Mouse (Mus musculus) gastrocnemius, postnatal 4 days (tissue): Measurements from ENCODE around the gene Col16a1. TPM values are rescaled to one million over a fixed set of nuclear protein-coding genes. Genes with fewer than 3 reads are reported as not detected.

Source experiments
- DNase-seq, 2 experiments: peaks; one replicate each; pipeline ENCODE4 v3.0.0; 2021 to 2022; ENCODE audit warnings: low spot score in 2 of 2, mixed read lengths in 2 of 2
- total RNA-seq, 2 experiments: library from RNA; stranded (reverse); gene quantifications; 2 replicates each; pipeline ENCODE4 v1.2.3; 2021

The Col16a1 gene
- total RNA-seq, 2 experiments from 2014 or later, result 125 to 153 TPM

DNA sequence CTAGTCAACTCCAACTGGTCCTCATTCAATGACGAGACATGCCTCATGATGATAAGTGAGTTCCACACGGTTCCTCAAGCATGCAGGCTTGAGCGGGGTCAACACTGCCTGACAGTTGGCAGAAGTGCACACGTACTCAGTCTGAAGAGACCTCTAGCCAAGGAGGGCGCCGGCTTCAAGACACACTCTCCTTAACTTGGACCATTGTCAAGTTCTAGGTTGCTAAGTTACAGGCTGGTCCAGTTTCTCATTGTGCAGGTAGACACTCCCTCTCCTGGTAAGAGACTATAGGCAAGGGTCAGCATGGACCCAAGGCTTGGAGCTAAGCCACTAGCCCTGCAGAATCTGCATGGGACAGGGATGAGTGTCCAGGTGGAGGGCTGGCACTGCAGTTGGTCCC, 77.5 kb downstream of the Col16a1 start:
- DNase-seq, result no peak

- DNase-seq, result no peak
These were observed 78.3 kb downstream of the Col16a1 start for GRCm38 (mm10) chr4:130125935-130126334.

DNA sequence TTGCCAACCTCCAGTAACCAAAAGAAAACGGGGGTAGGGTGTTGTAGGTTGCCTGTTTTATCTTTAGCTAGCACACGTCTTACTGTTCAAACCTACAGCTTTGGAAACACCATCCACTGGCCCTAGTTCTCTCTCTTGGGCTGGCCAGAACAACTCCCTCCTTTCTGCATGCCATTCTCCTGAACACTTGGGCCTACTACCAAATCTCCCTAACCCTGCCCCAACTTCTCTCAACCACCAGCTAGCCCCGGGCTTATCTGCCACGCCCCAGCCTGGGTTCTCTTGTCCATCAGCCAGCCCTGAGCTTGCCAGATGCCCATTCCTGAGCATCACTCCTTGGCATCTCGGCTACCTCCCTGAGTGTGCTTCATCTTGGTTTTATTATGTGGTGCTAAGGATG, 81.3 kb downstream of the Col16a1 start:
- no peak for DNase-seq

DNA sequence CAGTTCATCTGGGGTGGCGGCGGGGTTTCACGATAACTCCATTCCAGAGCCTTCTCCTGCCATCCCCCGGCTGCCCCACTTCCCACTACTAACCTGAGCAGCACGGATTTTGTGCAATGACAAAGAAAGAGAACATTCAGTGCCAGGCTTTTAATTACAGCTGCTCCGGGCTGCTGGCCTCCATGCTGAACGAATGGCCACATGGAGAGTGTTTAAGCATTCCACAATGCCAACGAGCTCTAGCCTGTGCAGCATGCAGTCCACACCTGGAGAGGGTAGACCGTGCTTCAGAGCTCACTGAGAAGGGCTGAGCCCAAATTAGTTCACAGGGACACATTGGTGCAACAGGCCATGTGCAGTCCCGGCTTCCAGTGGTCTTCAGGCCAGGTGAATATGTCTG, 82.4 kb downstream of the Col16a1 start:
- no peak for DNase-seq

DNA sequence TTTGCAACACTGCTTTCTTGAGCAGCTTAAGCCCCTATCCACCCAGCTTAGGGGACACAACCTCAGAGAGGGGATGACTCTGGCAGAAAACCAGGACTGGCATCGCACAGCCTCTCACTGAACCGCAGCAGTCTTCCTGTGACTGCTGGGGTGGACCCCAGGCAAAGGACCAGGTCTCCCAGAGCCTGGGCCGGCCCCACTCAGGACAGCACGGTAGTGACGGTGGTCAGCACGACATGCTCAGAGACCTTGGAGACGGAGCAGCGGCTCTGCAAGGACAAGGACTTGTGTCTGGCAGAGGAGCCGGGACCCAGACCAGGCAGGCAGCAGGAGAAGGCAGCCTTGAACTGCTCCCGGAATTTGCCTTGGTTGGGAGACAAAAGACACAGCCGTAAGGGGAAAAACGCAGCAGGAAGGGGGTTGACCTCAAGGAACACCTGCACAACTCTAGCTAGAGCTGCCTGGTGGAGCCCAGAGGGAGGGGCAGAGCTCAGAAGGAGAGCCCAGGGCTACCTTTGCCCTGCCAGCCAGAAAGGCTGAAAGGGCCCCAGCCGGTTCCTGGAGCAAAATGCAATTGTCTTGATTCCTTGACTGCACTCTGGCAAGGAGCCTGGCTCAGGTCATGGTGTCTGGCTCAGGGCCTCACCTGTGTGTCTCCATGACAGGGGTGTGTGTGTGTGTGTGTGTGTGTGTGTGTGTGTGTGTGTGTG, 83.2 kb downstream of the Col16a1 start:
- DNase-seq, result no peak

DNA sequence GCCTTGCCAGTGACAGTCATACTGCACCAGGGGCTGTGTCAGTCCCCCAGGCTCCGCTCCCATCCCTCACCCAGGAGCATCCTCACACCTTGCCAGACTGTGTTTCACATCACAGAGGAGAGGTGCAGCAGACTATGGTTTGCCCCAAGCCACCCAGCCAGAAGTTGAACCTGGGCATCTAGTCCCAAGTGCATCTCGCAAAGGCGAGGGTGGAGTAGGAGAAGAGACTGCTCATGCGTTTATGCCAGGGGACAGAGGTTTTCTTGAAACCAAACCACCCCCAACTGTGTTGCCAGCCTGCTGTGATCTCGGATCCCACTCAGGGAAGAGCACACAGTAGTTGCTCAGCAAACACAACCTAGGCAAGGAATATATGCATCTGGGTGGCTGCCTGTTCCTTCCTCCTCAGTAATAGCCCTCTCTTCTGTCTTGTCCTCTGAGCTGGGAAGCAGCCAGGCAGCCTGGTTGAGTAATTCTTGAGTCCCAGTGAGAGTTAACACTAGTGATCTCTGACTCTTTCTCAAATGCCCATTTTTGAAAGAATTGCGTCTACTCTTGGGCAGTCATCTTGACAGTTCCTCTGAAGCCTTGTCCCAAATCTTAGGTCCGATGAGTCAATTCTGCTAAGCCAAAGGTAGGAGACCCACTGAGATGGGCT, 83.9 kb downstream of the Col16a1 start:
- DNase-seq, result no peak

DNA sequence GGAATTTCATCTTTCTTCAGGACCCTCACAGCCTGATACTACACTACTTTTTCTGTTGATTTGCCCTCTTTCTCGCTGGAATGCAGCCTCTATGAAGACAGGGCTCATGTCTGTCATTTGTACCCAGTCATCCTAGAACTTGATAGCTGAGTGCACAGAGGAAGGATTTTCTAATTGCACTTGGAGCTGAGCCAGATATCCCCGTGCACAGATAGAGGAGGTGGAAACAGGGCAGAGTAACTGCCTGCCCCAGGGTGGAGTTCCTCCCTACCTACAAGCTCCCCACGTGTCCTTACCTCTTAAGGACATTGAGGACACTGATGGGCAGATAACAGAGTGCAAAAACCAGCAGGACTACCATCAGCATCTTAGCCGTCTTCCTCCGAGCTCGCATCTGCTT, 85.8 kb downstream of the Col16a1 start:
- no peak for DNase-seq

DNA sequence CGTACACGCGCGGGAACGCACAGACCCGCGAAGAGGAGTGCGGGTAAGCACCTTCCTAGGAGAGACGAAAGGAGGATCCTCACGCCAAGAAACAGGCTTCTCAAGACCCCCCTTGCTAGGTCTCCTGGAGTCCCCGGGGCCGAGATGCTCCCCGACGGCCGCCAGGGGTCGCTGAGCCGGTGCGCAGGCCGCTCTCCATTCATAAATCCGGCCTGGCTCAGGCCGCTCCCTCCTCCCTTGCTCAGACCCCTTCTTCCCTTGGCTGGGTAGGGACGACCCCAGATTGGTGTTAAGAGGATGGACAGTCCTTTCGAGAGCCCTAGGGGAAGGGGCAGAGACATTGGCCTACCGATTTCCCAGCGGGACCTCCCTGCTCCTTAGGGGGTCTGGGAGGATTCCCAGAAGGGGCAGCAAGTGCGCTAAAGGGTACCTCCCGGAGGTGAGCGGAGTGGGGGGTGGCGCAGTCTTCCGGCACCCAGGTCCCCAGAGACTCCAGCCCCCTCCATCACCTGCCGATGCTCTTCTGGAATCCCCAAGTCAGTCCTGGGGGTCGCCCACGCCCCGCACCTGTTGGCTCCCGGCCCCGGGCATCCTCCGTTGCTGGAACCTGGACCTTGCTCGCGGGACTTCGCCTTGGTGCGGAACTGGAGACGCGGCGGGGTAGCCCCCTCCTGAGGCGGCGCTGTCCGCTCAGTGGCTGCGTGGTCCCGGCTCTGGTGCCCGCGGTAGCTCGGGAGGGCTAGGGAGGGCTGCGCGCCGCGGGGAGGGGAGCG, 91.0 kb downstream of the Col16a1 start:
- DNase-seq, result peak; percentile 62 to 76

- DNase-seq, result no peak
These were observed 91.5 kb downstream of the Col16a1 start, which contains the start of gene Hcrtr1 for GRCm38 (mm10) chr4:130139214-130139492. Gene Hcrtr1 (minus strand): TSS chr4:130139359.

DNA sequence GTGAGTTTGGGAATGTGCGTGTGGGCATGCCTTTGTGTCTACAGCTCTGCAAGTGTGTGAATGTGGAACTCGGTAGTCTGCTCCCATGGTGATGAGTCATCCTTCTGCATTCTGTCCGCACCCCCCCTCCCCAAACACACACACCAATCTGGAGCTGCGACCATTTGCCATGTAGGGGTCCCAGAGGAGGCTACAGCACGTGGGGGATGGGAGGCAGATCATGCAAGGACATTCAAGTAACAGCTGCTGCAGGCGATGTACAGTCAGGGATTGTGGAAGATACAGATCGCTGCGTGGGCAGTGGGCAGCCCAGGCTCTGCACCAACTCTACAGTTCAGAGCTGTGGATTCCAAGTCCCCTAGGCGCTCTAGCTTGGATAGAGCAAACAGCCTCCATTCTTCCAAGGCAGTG, 93.4 kb downstream of the Col16a1 start:
- no peak for DNase-seq

DNA sequence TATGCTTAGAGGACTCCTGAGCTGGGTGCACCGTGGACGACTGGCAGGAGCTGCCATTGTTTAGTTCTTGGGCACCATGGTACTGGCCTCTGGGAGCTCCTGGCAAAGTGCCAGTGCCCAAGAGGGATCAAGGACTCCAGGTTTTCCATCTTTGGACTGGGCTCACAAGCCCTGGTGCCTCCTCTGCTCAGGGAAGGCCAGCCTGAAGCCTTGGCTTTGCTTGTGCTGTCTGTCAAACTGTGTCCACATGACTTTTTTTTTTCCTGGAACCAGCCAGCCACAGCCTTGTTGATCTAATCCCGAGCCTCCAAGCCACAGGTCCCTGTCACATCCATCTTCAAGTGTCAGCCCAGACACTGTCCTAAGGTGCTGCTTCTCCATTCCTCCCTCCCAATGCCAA, 94.1 kb downstream of the Col16a1 start:
- DNase-seq, result no peak

DNA sequence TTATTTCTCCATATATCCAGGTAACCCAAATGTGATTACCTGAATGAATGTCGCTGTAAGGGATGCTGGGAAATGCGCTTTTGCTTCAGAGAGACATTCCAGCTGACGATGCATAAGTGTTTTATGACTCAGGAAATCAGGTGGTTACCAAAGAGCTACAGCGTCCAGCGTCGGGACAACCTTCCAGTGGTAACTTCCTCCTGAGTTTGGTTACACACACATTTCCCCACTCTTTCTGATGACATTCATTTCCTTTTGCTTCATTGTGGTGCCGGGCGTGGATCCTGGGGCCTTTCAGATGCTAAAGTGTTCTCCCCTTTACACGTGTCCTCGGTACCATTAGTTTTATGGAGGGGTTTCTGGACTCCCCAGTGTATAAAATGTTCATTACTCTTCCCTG, 100.8 kb downstream of the Col16a1 start:
- DNase-seq, result no peak

Other genes with a start within 250 kb of the Col16a1 start
- gene Ptp4a2, start 236.6 kb upstream of the Col16a1 start, total RNA-seq, result 100 to 1,000 TPM; 406 to 430 TPM
- gene Spocd1, start 118.6 kb upstream of the Col16a1 start, total RNA-seq, result not detected
- gene Adgrb2, start 63.0 kb upstream of the Col16a1 start, total RNA-seq, result 1 to 10 TPM; 3.0 to 5.1 TPM
- gene Pef1, start 54.7 kb downstream of the Col16a1 start, total RNA-seq, result 10 to 100 TPM; 35.4 to 37.7 TPM
- gene Hcrtr1, start 91.5 kb downstream of the Col16a1 start, total RNA-seq, result not detected
- 10 to 100 TPM; 35.7 to 39.9 TPM for gene Tinagl1, start 127.3 kb downstream of the Col16a1 start, total RNA-seq
- gene Gm853, start 174.6 kb downstream of the Col16a1 start, total RNA-seq, result not detected
- gene Serinc2, start 231.4 kb downstream of the Col16a1 start, total RNA-seq, result 10 to 100 TPM; 43.2 to 53.4 TPM